Mouse (Mus musculus) stomach, postnatal 0 days (tissue): Measurements from ENCODE around the gene Gk5. TPM values are rescaled to one million over a fixed set of nuclear protein-coding genes. Genes with fewer than 3 reads are reported as not detected.

ENCODE experiments used
- ATAC-seq: fragments of 200-750 bp; cut with Nextera tagmentation; 2 replicates; pipeline ENCODE4 v1.8.0; 2017; ENCODE audit not compliant: low FRiP score, low TSS enrichment
- DNase-seq: peaks from one replicate; pipeline ENCODE4 v3.0.0-alpha.2; 2016; ENCODE audit warnings: low spot score
- H3K27ac ChIP-seq: fragments of 300-500 bp; sonication (generic); replicated peaks from 2 replicates; pipeline ENCODE4 v1.5.1; 2014; ENCODE audit warnings: mild to moderate bottlenecking, control low read depth
- H3K27me3 ChIP-seq: fragments of 300-500 bp; sonication (generic); 2 replicates; pipeline ENCODE4 v1.6.1; 2014; ENCODE audit warnings: low read length; ENCODE audit not compliant: control insufficient read depth, insufficient read depth
- H3K36me3 ChIP-seq: fragments of 300-500 bp; sonication (generic); 2 replicates; pipeline ENCODE4 v1.6.1; 2014; ENCODE audit warnings: low read length, mixed read lengths; ENCODE audit not compliant: control insufficient read depth, insufficient read depth
- H3K4me1 ChIP-seq: fragments of 300-500 bp; sonication (generic); replicated peaks from 2 replicates; pipeline ENCODE4 v1.6.1; 2014; ENCODE audit warnings: antibody characterized with exemption; ENCODE audit not compliant: control insufficient read depth, insufficient read depth
- H3K4me2 ChIP-seq: fragments of 300-500 bp; sonication (generic); replicated peaks from 2 replicates; pipeline ENCODE4 v1.6.1; 2014; ENCODE audit warnings: low read depth, mild to moderate bottlenecking, control low read depth, moderate library complexity
- H3K4me3 ChIP-seq: fragments of 300-500 bp; sonication (generic); 2 replicates; pipeline ENCODE4 v1.5.1; 2014; ENCODE audit warnings: low read depth, low read length, control low read depth
- H3K9ac ChIP-seq: fragments of 300-500 bp; sonication (generic); 2 replicates; pipeline ENCODE4 v1.6.1; 2014; ENCODE audit warnings: mild to moderate bottlenecking, low read length, control low read depth, mixed read lengths
- H3K9me3 ChIP-seq: fragments of 300-500 bp; sonication (generic); 2 replicates; pipeline ENCODE4 v1.6.1; 2016; ENCODE audit warnings: low read length; ENCODE audit not compliant: control insufficient read depth
- CTCF ChIP-seq: IDR thresholded peaks from 2 replicates; pipeline ENCODE4 v1.5.1; 2016; ENCODE audit warnings: antibody characterized with exemption, low read depth, mild to moderate bottlenecking, moderate library complexity
- EP300 ChIP-seq: optimal IDR thresholded peaks from 2 replicates; pipeline ENCODE3; 2016; ENCODE audit warnings: antibody characterized with exemption
- WGBS: fragments of 180-500 bp; shearing (Covaris S2); extraction: QIAGEN DNeasy Blood & Tissue Kit; methylation state at CpG from one replicate; pipeline ENCODE4 v1.1.7; 2014; 5-methylcytosine and 5-hydroxymethylcytosine counted together
- polyA plus RNA-seq: library from polyadenylated mRNA; unstranded; fragments of >200 nt; fragmentation: Nextera tagmentation; extraction: Ambion mirVana; gene quantifications from 2 replicates; pipeline ENCODE4 v1.2.1, GENCODE M21; 2015

Gk5 gene
- polyA plus RNA-seq, 1 experiment from 2014 or later, result 9.8 TPM

DNA sequence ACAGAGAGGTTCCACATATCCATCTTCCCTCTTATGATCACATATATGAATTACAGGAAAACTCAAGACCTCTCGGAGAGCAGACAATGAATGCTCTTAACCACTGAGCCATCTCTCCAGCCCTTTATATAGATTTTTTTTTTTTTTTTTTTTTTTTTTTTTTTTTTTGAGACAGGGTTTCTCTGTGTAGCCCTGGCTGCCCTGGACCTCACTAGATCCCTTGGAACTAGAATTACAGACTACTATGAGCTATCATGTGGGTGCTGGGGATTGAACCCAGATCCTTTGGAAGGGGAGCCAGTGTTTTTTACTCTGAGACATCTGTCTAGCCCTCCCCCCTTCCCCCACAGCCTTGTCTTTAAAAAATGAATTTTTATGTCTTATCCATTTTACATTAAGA is 98.1 kb downstream of the Gk5 start:
- WGBS, result 96% methylated on average over 1 of the region's 1 CpGs
- Histone ChIP-seq H3K9me3 (no peaks in the 10 kb centered on the region), H3K27ac (no peak overlapping the region), H3K4me2 (no peak overlapping the region), H3K27me3 (no peaks in the 10 kb centered on the region), H3K36me3 (no peaks in the 10 kb centered on the region), H3K9ac (no peak overlapping the region), H3K4me1 (no peaks in the 10 kb centered on the region), H3K4me3 (no peak overlapping the region)
- DNase-seq, result no peak
- ATAC-seq, result no peak
- TF ChIP-seq CTCF, result no peak

DNA sequence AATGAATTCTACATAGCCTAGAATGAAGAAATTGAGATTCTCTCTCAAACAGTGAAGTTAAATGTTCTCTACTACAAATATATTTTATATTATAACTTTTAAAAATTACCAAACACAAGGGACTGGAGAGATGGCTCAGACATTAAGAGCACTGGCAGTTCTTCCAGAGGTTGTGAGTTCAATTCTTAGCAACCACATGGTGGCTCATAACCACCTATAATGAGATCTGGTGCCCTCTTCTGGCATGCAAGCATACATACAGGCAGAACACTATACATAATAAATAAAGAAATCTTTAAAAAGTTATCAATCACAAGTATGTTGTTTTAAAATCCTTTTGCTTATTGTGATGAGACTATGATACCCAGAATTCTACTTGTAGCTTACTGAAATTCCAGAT is 98.6 kb downstream of the Gk5 start:
- Histone ChIP-seq H3K4me1 (no peaks in the 10 kb centered on the region), H3K27ac (no peak overlapping the region), H3K4me3 (no peak overlapping the region), H3K4me2 (no peak overlapping the region), H3K9me3 (no peaks in the 10 kb centered on the region), H3K27me3 (no peaks in the 10 kb centered on the region), H3K36me3 (no peaks in the 10 kb centered on the region), H3K9ac (no peak overlapping the region)
- DNase-seq (no peak), ATAC-seq (no peak)
- no peak for TF ChIP-seq EP300
- peak; percentile 59 for TF ChIP-seq CTCF

DNA sequence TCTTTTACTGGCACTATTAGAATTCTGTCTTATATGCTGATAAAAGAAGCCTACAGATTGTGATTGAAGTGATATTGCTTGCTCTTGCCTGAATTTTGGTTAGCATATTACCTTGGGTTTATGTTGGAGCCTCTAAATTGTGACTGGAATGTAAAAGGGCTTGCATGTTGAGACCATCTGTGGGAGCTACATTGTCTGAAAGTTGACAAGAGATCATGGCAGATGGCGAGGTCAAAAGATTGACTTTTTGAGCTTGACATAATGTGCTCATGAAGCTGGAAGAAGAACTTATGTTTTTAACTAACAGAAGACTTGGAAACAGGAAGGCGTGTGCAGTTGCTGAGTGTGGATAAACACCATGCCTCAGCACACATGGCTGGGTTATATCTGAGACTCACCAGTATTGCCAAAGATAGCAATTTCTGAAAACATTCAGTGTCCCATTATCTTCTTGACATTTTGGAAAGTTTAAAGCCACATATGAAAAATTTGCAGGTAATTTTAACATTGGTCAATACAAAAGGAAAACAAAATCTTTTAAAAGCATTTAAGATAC is 100.0 kb downstream of the Gk5 start:
- Histone ChIP-seq H3K9me3 (no peaks in the 10 kb centered on the region), H3K4me3 (no peak overlapping the region), H3K36me3 (no peaks in the 10 kb centered on the region), H3K4me1 (no peaks in the 10 kb centered on the region), H3K27ac (no peak overlapping the region), H3K27me3 (no peaks in the 10 kb centered on the region), H3K4me2 (no peak overlapping the region), H3K9ac (no peak overlapping the region)
- WGBS, result 58% methylated on average over 2 of the region's 2 CpGs
- ATAC-seq (no peak), DNase-seq (no peak)
- TF ChIP-seq EP300 (no peak), CTCF (no peak)

DNA sequence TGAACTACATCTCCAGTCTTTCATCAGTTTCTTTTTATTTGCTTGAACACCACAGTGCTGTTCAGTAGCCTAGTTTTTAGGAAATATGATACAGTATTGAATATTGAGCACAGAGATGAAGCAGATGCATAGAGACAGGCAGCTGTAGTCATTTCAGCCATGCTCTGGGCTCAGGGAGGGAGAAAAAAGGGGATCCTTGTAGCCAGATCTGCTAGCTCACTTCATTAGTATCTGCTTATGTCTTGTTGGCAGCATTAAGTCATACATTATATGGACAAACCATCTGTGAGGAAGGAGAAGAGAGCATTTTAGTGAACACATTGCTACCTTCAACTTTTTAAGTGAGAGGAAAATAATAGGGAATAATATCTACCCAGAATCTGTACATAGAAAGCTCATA is 101.3 kb downstream of the Gk5 start:
- H3K4me1 ChIP-seq, result no peaks in the 10 kb centered on the region
- no peak for ATAC-seq
- no peaks in the 10 kb centered on the region for H3K9me3 ChIP-seq
- DNase-seq, result no peak
- no peaks in the 10 kb centered on the region for H3K27me3 ChIP-seq
- no peak overlapping the region for H3K4me3 ChIP-seq
- H3K36me3 ChIP-seq, result no peaks in the 10 kb centered on the region
- H3K27ac ChIP-seq, result no peak overlapping the region
- no peak overlapping the region for H3K9ac ChIP-seq
- no peak for TF ChIP-seq CTCF
- TF ChIP-seq EP300, result no peak
- no peak overlapping the region for H3K4me2 ChIP-seq

DNA sequence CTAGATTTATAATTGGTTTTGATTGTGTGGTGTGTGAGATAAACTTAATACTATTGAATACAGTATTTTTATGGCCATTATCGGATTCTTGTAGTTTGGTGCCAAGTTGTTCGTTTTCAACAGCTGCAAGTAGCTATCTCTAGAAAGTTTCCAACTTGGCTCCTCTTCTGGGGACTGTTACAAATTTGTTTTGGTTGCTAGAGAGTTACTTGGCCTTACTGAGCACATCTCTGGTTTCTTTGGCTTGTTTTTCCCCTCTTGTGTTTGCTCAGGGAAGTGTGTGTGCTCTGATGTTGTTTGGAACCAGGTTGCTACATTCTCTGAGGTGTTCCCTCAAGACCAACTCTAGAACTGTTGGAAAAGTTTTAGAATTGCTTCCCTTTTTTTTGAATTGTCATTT is 104.1 kb downstream of the Gk5 start:
- no peaks in the 10 kb centered on the region for H3K9me3 ChIP-seq
- TF ChIP-seq CTCF (no peak), EP300 (no peak)
- ATAC-seq, result no peak
- H3K9ac ChIP-seq, result no peak overlapping the region
- no peak overlapping the region for H3K4me3 ChIP-seq
- H3K27ac ChIP-seq, result no peak overlapping the region
- no peaks in the 10 kb centered on the region for H3K4me1 ChIP-seq
- H3K36me3 ChIP-seq, result no peaks in the 10 kb centered on the region
- WGBS, result 57% methylated on average over 2 of the region's 2 CpGs
- no peaks in the 10 kb centered on the region for H3K27me3 ChIP-seq
- no peak for DNase-seq
- no peak overlapping the region for H3K4me2 ChIP-seq

DNA sequence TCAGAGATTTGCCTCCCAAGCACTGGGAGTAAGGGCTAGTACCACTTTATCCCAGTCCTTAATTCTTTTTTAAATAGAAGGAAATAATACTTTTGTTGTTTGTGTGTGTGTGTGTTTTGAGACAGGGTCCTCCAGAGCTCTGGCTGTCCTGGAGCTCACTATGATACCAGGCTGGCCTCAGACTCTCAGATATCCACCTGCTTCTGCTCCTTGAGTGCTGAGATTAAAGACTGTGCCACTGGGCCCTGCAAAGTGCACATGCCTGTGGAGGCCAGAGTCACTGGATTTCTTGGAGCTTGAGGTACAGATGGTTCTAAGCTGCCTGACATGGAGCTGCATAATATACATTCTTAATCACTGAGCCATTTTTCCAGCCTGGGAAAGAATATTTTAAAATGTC is 109.1 kb downstream of the Gk5 start:
- H3K9me3 ChIP-seq, result no peaks in the 10 kb centered on the region
- no peaks in the 10 kb centered on the region for H3K27me3 ChIP-seq

More for the DNA sequence above, 109.1 kb downstream of the Gk5 start:
- no peak overlapping the region for H3K4me2 ChIP-seq
- no peak overlapping the region for H3K27ac ChIP-seq
- DNase-seq, result no peak
- H3K4me1 ChIP-seq, result no peaks in the 10 kb centered on the region
- ATAC-seq, result no peak
- no peaks in the 10 kb centered on the region for H3K36me3 ChIP-seq
- no peak overlapping the region for H3K4me3 ChIP-seq
- H3K9ac ChIP-seq, result no peak overlapping the region
- no peak for TF ChIP-seq EP300
- no peak for TF ChIP-seq CTCF
